Mouse (Mus musculus) embryonic facial prominence, embryonic 11.5 days (tissue): ENCODE measurements around the gene Mxi1. TPM values are rescaled to one million over a fixed set of nuclear protein-coding genes. Genes with fewer than 3 reads are reported as not detected.

Experiments
- ATAC-seq: fragments of 200-750 bp; cut with Nextera tagmentation; replicated peaks from 2 replicates; pipeline ENCODE4 v1.8.0; 2017; ENCODE audit warnings: low read depth; ENCODE audit not compliant: insufficient number of reproducible peaks, low FRiP score, low TSS enrichment
- DNase-seq: peaks from one replicate; pipeline ENCODE4 v3.0.0-alpha.2; 2015; ENCODE audit warnings: low spot score
- H3K27ac ChIP-seq: fragments of 300-500 bp; sonication (generic); replicated peaks from 2 replicates; pipeline ENCODE4 v1.5.1; 2014; ENCODE audit warnings: mild to moderate bottlenecking, low read depth, low read length, control low read depth
- H3K27me3 ChIP-seq: fragments of 300-500 bp; sonication (generic); 2 replicates; pipeline ENCODE4 v1.6.1; 2014; ENCODE audit warnings: mild to moderate bottlenecking, low read length, moderate library complexity, mixed read lengths; ENCODE audit not compliant: control insufficient read depth, insufficient read depth
- H3K36me3 ChIP-seq: fragments of 300-500 bp; sonication (generic); replicated peaks from 2 replicates; pipeline ENCODE4 v1.6.1; 2014; ENCODE audit warnings: low read depth, mild to moderate bottlenecking, low read length, moderate library complexity, mixed read lengths; ENCODE audit not compliant: control insufficient read depth, insufficient read depth
- H3K4me1 ChIP-seq: fragments of 300-500 bp; sonication (generic); 2 replicates; pipeline ENCODE4 v1.6.1; 2014; ENCODE audit warnings: low read length, mixed read lengths; ENCODE audit not compliant: control insufficient read depth, insufficient read depth
- H3K4me2 ChIP-seq: fragments of 300-500 bp; sonication (generic); 2 replicates; pipeline ENCODE4 v1.6.1; 2014; ENCODE audit warnings: low read depth, mild to moderate bottlenecking, control low read depth, low read length, moderate library complexity
- H3K4me3 ChIP-seq: fragments of 300-500 bp; sonication (generic); 2 replicates; pipeline ENCODE4 v1.5.1; 2014; ENCODE audit warnings: low read depth, low read length, control low read depth
- H3K9ac ChIP-seq: fragments of 300-500 bp; sonication (generic); replicated peaks from 2 replicates; pipeline ENCODE4 v1.6.1; 2014; ENCODE audit warnings: mild to moderate bottlenecking, control low read depth, low read length
- H3K9me3 ChIP-seq: fragments of 300-500 bp; sonication (generic); replicated peaks from 2 replicates; pipeline ENCODE4 v1.6.1; 2016; ENCODE audit warnings: mild to moderate bottlenecking, low read length, inconsistent platforms, mixed read lengths; ENCODE audit not compliant: control insufficient read depth
- WGBS: fragments of 180-500 bp; shearing (Covaris S2); extraction: QIAGEN DNeasy Blood & Tissue Kit; methylation state at CpG from one replicate; pipeline ENCODE4 v1.1.7; 2014; 5-methylcytosine and 5-hydroxymethylcytosine counted together
- polyA plus RNA-seq: library from polyadenylated mRNA; unstranded; fragments of >200 nt; fragmentation: Nextera tagmentation; extraction: Ambion mirVana; gene quantifications from 2 replicates; pipeline ENCODE4 v1.2.1, GENCODE M21; 2014

Mxi1 gene
- polyA plus RNA-seq, 1 experiment from 2014 or later = 49.0 TPM

- peaks cover 9% of the 10 kb centered on the region for H3K36me3 ChIP-seq
- H3K27me3 ChIP-seq = no peaks in the 10 kb centered on the region
- no peak overlapping the region for H3K4me2 ChIP-seq
- no peak overlapping the region for H3K9ac ChIP-seq
- no peak overlapping the region for H3K27ac ChIP-seq
- 93% methylated on average over 6 of the region's 6 CpGs for WGBS
- H3K4me3 ChIP-seq = no peak overlapping the region
- H3K4me1 ChIP-seq = no peaks in the 10 kb centered on the region
- ATAC-seq (no peak), DNase-seq (no peak)
- H3K9me3 ChIP-seq = no peaks in the 10 kb centered on the region
Measured at GRCm38 (mm10) chr19:53333730-53334129, 23.4 kb downstream of the Mxi1 start.

GRCm38 (mm10) chr19:53335241-53335640 is 24.9 kb downstream of the Mxi1 start:
- Histone ChIP-seq H3K27ac (no peak overlapping the region), H3K4me2 (no peak overlapping the region), H3K27me3 (no peaks in the 10 kb centered on the region), H3K36me3 (peaks cover 9% of the 10 kb centered on the region), H3K9me3 (no peaks in the 10 kb centered on the region), H3K4me3 (no peak overlapping the region), H3K9ac (no peak overlapping the region), H3K4me1 (no peaks in the 10 kb centered on the region)
- no peak for ATAC-seq
- 92% methylated on average over 9 of the region's 9 CpGs for WGBS
- DNase-seq = no peak

- H3K9me3 ChIP-seq = no peaks in the 10 kb centered on the region
- H3K4me3 ChIP-seq = no peak overlapping the region
- H3K36me3 ChIP-seq = peaks cover 2% of the 10 kb centered on the region; the same call in 1 of the 2 replicates
- H3K4me1 ChIP-seq = no peaks in the 10 kb centered on the region
- H3K4me2 ChIP-seq = no peak overlapping the region
- no peaks in the 10 kb centered on the region for H3K27me3 ChIP-seq
- peak; percentile 48 for DNase-seq
- no peak overlapping the region for H3K9ac ChIP-seq
- H3K27ac ChIP-seq = no peak overlapping the region
- 15% methylated on average over 6 of the region's 6 CpGs for WGBS
- no peak for ATAC-seq
Measured at GRCm38 (mm10) chr19:53340423-53340822, 30.1 kb downstream of the Mxi1 start.

- no peak overlapping the region for H3K27ac ChIP-seq
- WGBS = 89% methylated on average over 13 of the region's 13 CpGs
Measured at GRCm38 (mm10) chr19:53343174-53343881, 33.0 kb downstream of the Mxi1 start.

GRCm38 (mm10) chr19:53344062-53344461 is 33.7 kb downstream of the Mxi1 start:
- WGBS = 88% methylated on average over 16 of the region's 16 CpGs
- ATAC-seq (no peak), DNase-seq (no peak)
- no peaks in the 10 kb centered on the region for H3K27me3 ChIP-seq
- H3K4me1 ChIP-seq = no peaks in the 10 kb centered on the region
- H3K27ac ChIP-seq = no peak overlapping the region
- no peak overlapping the region for H3K4me3 ChIP-seq
- H3K36me3 ChIP-seq = peaks cover 3% of the 10 kb centered on the region; the same call in 1 of the 2 replicates
- no peak overlapping the region for H3K9ac ChIP-seq
- no peak overlapping the region for H3K4me2 ChIP-seq
- H3K9me3 ChIP-seq = no peaks in the 10 kb centered on the region

More at GRCm38 (mm10) chr19:53343174-53343881, 33.0 kb downstream of the Mxi1 start:
- DNase-seq (no peak), ATAC-seq (no peak)
- H3K4me1 ChIP-seq = no peaks in the 10 kb centered on the region
- peaks cover 3% of the 10 kb centered on the region; the same call in 1 of the 2 replicates for H3K36me3 ChIP-seq
- no peaks in the 10 kb centered on the region for H3K27me3 ChIP-seq
- no peak overlapping the region for H3K4me2 ChIP-seq
- H3K9ac ChIP-seq = no peak overlapping the region
- no peaks in the 10 kb centered on the region for H3K9me3 ChIP-seq
- no peak overlapping the region for H3K4me3 ChIP-seq

GRCm38 (mm10) chr19:53345766-53346165 is 35.4 kb downstream of the Mxi1 start:
- no peaks in the 10 kb centered on the region for H3K4me1 ChIP-seq
- no peak for ATAC-seq
- H3K4me2 ChIP-seq = no peak overlapping the region
- H3K27ac ChIP-seq = no peak overlapping the region
- H3K27me3 ChIP-seq = no peaks in the 10 kb centered on the region
- H3K9me3 ChIP-seq = no peaks in the 10 kb centered on the region
- DNase-seq = no peak
- peaks cover 3% of the 10 kb centered on the region; the same call in 1 of the 2 replicates for H3K36me3 ChIP-seq
- 59% methylated on average over 14 of the region's 14 CpGs for WGBS
- H3K4me3 ChIP-seq = no peak overlapping the region
- no peak overlapping the region for H3K9ac ChIP-seq

- no peak for DNase-seq
Measured at GRCm38 (mm10) chr19:53353864-53354263, 43.5 kb downstream of the Mxi1 start.

GRCm38 (mm10) chr19:53354271-53355000 is 44.1 kb downstream of the Mxi1 start:
- H3K9me3 ChIP-seq = no peaks in the 10 kb centered on the region
- no peak overlapping the region for H3K4me3 ChIP-seq
- ATAC-seq (no peak), DNase-seq (no peak)
- no peaks in the 10 kb centered on the region for H3K27me3 ChIP-seq
- H3K4me1 ChIP-seq = no peaks in the 10 kb centered on the region
- H3K36me3 ChIP-seq = no peaks in the 10 kb centered on the region
- H3K27ac ChIP-seq = no peak overlapping the region
- 79% methylated on average over 7 of the region's 7 CpGs for WGBS
- H3K4me2 ChIP-seq = no peak overlapping the region
- H3K9ac ChIP-seq = no peak overlapping the region

More at GRCm38 (mm10) chr19:53353864-53354263, 43.5 kb downstream of the Mxi1 start:
- Histone ChIP-seq H3K27ac (no peak overlapping the region), H3K4me2 (no peak overlapping the region), H3K9me3 (no peaks in the 10 kb centered on the region), H3K4me1 (no peaks in the 10 kb centered on the region), H3K36me3 (no peaks in the 10 kb centered on the region), H3K27me3 (no peaks in the 10 kb centered on the region), H3K4me3 (no peak overlapping the region), H3K9ac (no peak overlapping the region)
- no peak for ATAC-seq
- WGBS = 91% methylated on average over 7 of the region's 7 CpGs
